Mouse (Mus musculus): Measurements from ENCODE around the gene Dcpp2. TPM values are rescaled to one million over a fixed set of nuclear protein-coding genes. Genes with fewer than 3 reads are reported as not detected.

Gene Dcpp2
- polyA plus RNA-seq, 1 experiment from 2014 or later: not detected

- 0 out of 2 replicates have a peak, but pooled peaks cover 2% of the 10 kb centered on the region for H3K9me3 ChIP-seq (ENCODE audit: control insufficient read depth, low read length)
- WGBS: 40% methylated on average over 5 of the region's 5 CpGs
- H3K27me3 ChIP-seq (ENCODE audit: control insufficient read depth, insufficient read depth, low read length): no peaks in the 10 kb centered on the region
- ATAC-seq (ENCODE audit: low FRiP score, low TSS enrichment): peak; percentile 25; the same call in 1 of the 2 replicates
- H3K4me2 ChIP-seq (replicated peaks; ENCODE audit: low read depth, low read length): no peak overlapping the region
- H3K4me1 ChIP-seq (ENCODE audit: control insufficient read depth, insufficient read depth, low read length): no peaks in the 10 kb centered on the region
- H3K9ac ChIP-seq (ENCODE audit: low read depth, low read length): no peak overlapping the region
- no peak overlapping the region for H3K4me3 ChIP-seq (ENCODE audit: low read length)
- H3K27ac ChIP-seq (ENCODE audit: low read depth, low read length): no peak overlapping the region
- no peaks in the 10 kb centered on the region for H3K36me3 ChIP-seq (ENCODE audit: control insufficient read depth, insufficient read depth, low read length)
Measured at GRCm38 (mm10) chr17:23853292-23853691, 27.4 kb upstream of the Dcpp2 start.

- Histone ChIP-seq H3K9me3 (ENCODE audit: control insufficient read depth, low read length) (0 out of 2 replicates have a peak, but pooled peaks cover 2% of the 10 kb centered on the region), H3K27ac (ENCODE audit: low read depth, low read length) (no peak overlapping the region), H3K4me2 (replicated peaks; ENCODE audit: low read depth, low read length) (no peak overlapping the region), H3K9ac (ENCODE audit: low read depth, low read length) (no peak overlapping the region), H3K36me3 (ENCODE audit: control insufficient read depth, insufficient read depth, low read length) (no peaks in the 10 kb centered on the region), H3K27me3 (ENCODE audit: control insufficient read depth, insufficient read depth, low read length) (no peaks in the 10 kb centered on the region), H3K4me1 (ENCODE audit: control insufficient read depth, insufficient read depth, low read length) (no peaks in the 10 kb centered on the region), H3K4me3 (ENCODE audit: low read length) (no peak overlapping the region)
- 88% methylated on average over 10 of the region's 10 CpGs for WGBS
- no peak for ATAC-seq (ENCODE audit: low FRiP score, low TSS enrichment)
Measured at GRCm38 (mm10) chr17:23854229-23854765, 26.4 kb upstream of the Dcpp2 start.

GRCm38 (mm10) chr17:23857193-23857592 is 23.5 kb upstream of the Dcpp2 start:
- H3K27me3 ChIP-seq (ENCODE audit: control insufficient read depth, insufficient read depth, low read length): no peaks in the 10 kb centered on the region
- H3K9me3 ChIP-seq (ENCODE audit: control insufficient read depth, low read length): no peaks in the 10 kb centered on the region
- no peaks in the 10 kb centered on the region for H3K4me1 ChIP-seq (ENCODE audit: control insufficient read depth, insufficient read depth, low read length)
- H3K4me3 ChIP-seq (ENCODE audit: low read length): no peak overlapping the region
- H3K4me2 ChIP-seq (replicated peaks; ENCODE audit: low read depth, low read length): no peak overlapping the region
- H3K36me3 ChIP-seq (ENCODE audit: control insufficient read depth, insufficient read depth, low read length): no peaks in the 10 kb centered on the region
- ATAC-seq (ENCODE audit: low FRiP score, low TSS enrichment): no peak
- WGBS: 79% methylated on average over 6 of the region's 6 CpGs
- H3K9ac ChIP-seq (ENCODE audit: low read depth, low read length): no peak overlapping the region
- H3K27ac ChIP-seq (ENCODE audit: low read depth, low read length): no peak overlapping the region

GRCm38 (mm10) chr17:23857913-23858312 is 22.8 kb upstream of the Dcpp2 start:
- Histone ChIP-seq H3K4me2 (replicated peaks; ENCODE audit: low read depth, low read length) (no peak overlapping the region), H3K4me3 (ENCODE audit: low read length) (no peak overlapping the region), H3K9me3 (ENCODE audit: control insufficient read depth, low read length) (no peaks in the 10 kb centered on the region), H3K36me3 (ENCODE audit: control insufficient read depth, insufficient read depth, low read length) (no peaks in the 10 kb centered on the region), H3K27me3 (ENCODE audit: control insufficient read depth, insufficient read depth, low read length) (no peaks in the 10 kb centered on the region), H3K27ac (ENCODE audit: low read depth, low read length) (no peak overlapping the region), H3K9ac (ENCODE audit: low read depth, low read length) (no peak overlapping the region), H3K4me1 (ENCODE audit: control insufficient read depth, insufficient read depth, low read length) (no peaks in the 10 kb centered on the region)
- no peak for ATAC-seq (ENCODE audit: low FRiP score, low TSS enrichment)
- WGBS: 81% methylated on average over 2 of the region's 2 CpGs

GRCm38 (mm10) chr17:23862926-23863325 is 17.8 kb upstream of the Dcpp2 start:
- Histone ChIP-seq H3K36me3 (ENCODE audit: control insufficient read depth, insufficient read depth, low read length) (no peaks in the 10 kb centered on the region), H3K4me2 (replicated peaks; ENCODE audit: low read depth, low read length) (no peak overlapping the region), H3K4me3 (ENCODE audit: low read length) (no peak overlapping the region), H3K27ac (ENCODE audit: low read depth, low read length) (no peak overlapping the region), H3K9ac (ENCODE audit: low read depth, low read length) (no peak overlapping the region), H3K4me1 (ENCODE audit: control insufficient read depth, insufficient read depth, low read length) (no peaks in the 10 kb centered on the region), H3K27me3 (ENCODE audit: control insufficient read depth, insufficient read depth, low read length) (no peaks in the 10 kb centered on the region), H3K9me3 (ENCODE audit: control insufficient read depth, low read length) (no peaks in the 10 kb centered on the region)
- ATAC-seq (ENCODE audit: low FRiP score, low TSS enrichment): no peak
- WGBS: 83% methylated on average over 4 of the region's 4 CpGs

- WGBS: 81% methylated on average over 15 of the region's 15 CpGs
- Histone ChIP-seq H3K27me3 (ENCODE audit: control insufficient read depth, insufficient read depth, low read length) (no peaks in the 10 kb centered on the region), H3K36me3 (ENCODE audit: control insufficient read depth, insufficient read depth, low read length) (no peaks in the 10 kb centered on the region), H3K9ac (ENCODE audit: low read depth, low read length) (no peak within 1 kb of the TSS), H3K4me2 (replicated peaks; ENCODE audit: low read depth, low read length) (no peak within 1 kb of the TSS), H3K27ac (ENCODE audit: low read depth, low read length) (no peak within 1 kb of the TSS), H3K4me1 (ENCODE audit: control insufficient read depth, insufficient read depth, low read length) (no peaks in the 10 kb centered on the region), H3K4me3 (ENCODE audit: low read length) (no peak within 1 kb of the TSS), H3K9me3 (ENCODE audit: control insufficient read depth, low read length) (no peaks in the 10 kb centered on the region)
- ATAC-seq (ENCODE audit: low FRiP score, low TSS enrichment): no peak
Measured at GRCm38 (mm10) chr17:23867756-23868155, 12.9 kb upstream of the Dcpp2 start, which contains the start of gene Prss21. Prss21 (plus strand) TSS chr17:23868056.

GRCm38 (mm10) chr17:23868513-23868912 is 12.2 kb upstream of the Dcpp2 start:
- Histone ChIP-seq H3K36me3 (ENCODE audit: control insufficient read depth, insufficient read depth, low read length) (no peaks in the 10 kb centered on the region), H3K9me3 (ENCODE audit: control insufficient read depth, low read length) (no peaks in the 10 kb centered on the region), H3K4me1 (ENCODE audit: control insufficient read depth, insufficient read depth, low read length) (no peaks in the 10 kb centered on the region), H3K4me3 (ENCODE audit: low read length) (no peak overlapping the region), H3K4me2 (replicated peaks; ENCODE audit: low read depth, low read length) (no peak overlapping the region), H3K27ac (ENCODE audit: low read depth, low read length) (no peak overlapping the region), H3K27me3 (ENCODE audit: control insufficient read depth, insufficient read depth, low read length) (no peaks in the 10 kb centered on the region), H3K9ac (ENCODE audit: low read depth, low read length) (no peak overlapping the region)
- no peak for ATAC-seq (ENCODE audit: low FRiP score, low TSS enrichment)
- 81% methylated on average over 11 of the region's 11 CpGs for WGBS

- H3K4me1 ChIP-seq (ENCODE audit: control insufficient read depth, insufficient read depth, low read length): no peaks in the 10 kb centered on the region
- no peak overlapping the region for H3K4me2 ChIP-seq (replicated peaks; ENCODE audit: low read depth, low read length)
- H3K27me3 ChIP-seq (ENCODE audit: control insufficient read depth, insufficient read depth, low read length): no peaks in the 10 kb centered on the region
- no peak overlapping the region for H3K4me3 ChIP-seq (ENCODE audit: low read length)
- WGBS: 48% methylated on average over 8 of the region's 8 CpGs
- no peak overlapping the region for H3K9ac ChIP-seq (ENCODE audit: low read depth, low read length)
- no peaks in the 10 kb centered on the region for H3K36me3 ChIP-seq (ENCODE audit: control insufficient read depth, insufficient read depth, low read length)
- H3K27ac ChIP-seq (ENCODE audit: low read depth, low read length): no peak overlapping the region
- ATAC-seq (ENCODE audit: low FRiP score, low TSS enrichment): peak; percentile 75
- no peaks in the 10 kb centered on the region for H3K9me3 ChIP-seq (ENCODE audit: control insufficient read depth, low read length)
Measured at GRCm38 (mm10) chr17:23873884-23874856, 6.5 kb upstream of the Dcpp2 start.

- no peak for ATAC-seq (ENCODE audit: low FRiP score, low TSS enrichment)
- Histone ChIP-seq H3K27me3 (ENCODE audit: control insufficient read depth, insufficient read depth, low read length) (no peaks in the 10 kb centered on the region), H3K27ac (ENCODE audit: low read depth, low read length) (no peak overlapping the region), H3K4me2 (replicated peaks; ENCODE audit: low read depth, low read length) (no peak overlapping the region), H3K4me1 (ENCODE audit: control insufficient read depth, insufficient read depth, low read length) (no peaks in the 10 kb centered on the region), H3K36me3 (ENCODE audit: control insufficient read depth, insufficient read depth, low read length) (no peaks in the 10 kb centered on the region), H3K4me3 (ENCODE audit: low read length) (no peak overlapping the region), H3K9ac (ENCODE audit: low read depth, low read length) (no peak overlapping the region), H3K9me3 (ENCODE audit: control insufficient read depth, low read length) (no peaks in the 10 kb centered on the region)
- 56% methylated on average over 3 of the region's 3 CpGs for WGBS
Measured at GRCm38 (mm10) chr17:23876741-23877140, 3.9 kb upstream of the Dcpp2 start.

All from kidney, embryonic 14.5 days (tissue).